Mouse (Mus musculus) liver, embryonic 11.5 days (tissue): ENCODE measurements around the gene Fgd2. TPM values are rescaled to one million over a fixed set of nuclear protein-coding genes. Genes with fewer than 3 reads are reported as not detected.

Source experiments
- ATAC-seq: fragments of 200-750 bp; cut with Nextera tagmentation; replicated peaks from 2 replicates; pipeline ENCODE4 v1.8.0; 2017; ENCODE audit warnings: moderate number of reproducible peaks, mild to moderate bottlenecking, moderate TSS enrichment, moderate library complexity; ENCODE audit not compliant: low FRiP score
- DNase-seq: peaks from one replicate; pipeline ENCODE4 v3.0.0-alpha.2; 2017; ENCODE audit warnings: low spot score
- H3K27ac ChIP-seq: fragments of 300-500 bp; sonication (generic); 2 replicates; pipeline ENCODE4 v1.5.1; 2014; ENCODE audit warnings: mild to moderate bottlenecking, low read depth, low read length, control low read depth
- H3K27me3 ChIP-seq: fragments of 300-500 bp; sonication (generic); replicated peaks from 2 replicates; pipeline ENCODE4 v1.6.1; 2014; ENCODE audit warnings: low read length, mixed read lengths; ENCODE audit not compliant: control insufficient read depth, insufficient read depth
- H3K36me3 ChIP-seq: fragments of 300-500 bp; sonication (generic); 2 replicates; pipeline ENCODE4 v1.6.1; 2014; ENCODE audit warnings: mild to moderate bottlenecking, low read length, moderate library complexity, mixed read lengths; ENCODE audit not compliant: control insufficient read depth, insufficient read depth
- H3K4me1 ChIP-seq: fragments of 300-500 bp; sonication (generic); replicated peaks from 2 replicates; pipeline ENCODE4 v1.6.1; 2014; ENCODE audit warnings: low read length, mixed read lengths; ENCODE audit not compliant: control insufficient read depth, insufficient read depth
- H3K4me2 ChIP-seq: fragments of 300-500 bp; sonication (generic); 2 replicates; pipeline ENCODE4 v1.6.1; 2014; ENCODE audit warnings: mild to moderate bottlenecking, control low read depth, moderate library complexity
- H3K4me3 ChIP-seq: fragments of 300-500 bp; sonication (generic); 2 replicates; pipeline ENCODE4 v1.5.1; 2014; ENCODE audit warnings: low read depth, low read length, control low read depth
- H3K9ac ChIP-seq: fragments of 300-500 bp; sonication (generic); 2 replicates; pipeline ENCODE4 v1.6.1; 2014; ENCODE audit warnings: low read depth, low read length, control low read depth
- H3K9me3 ChIP-seq: fragments of 300-500 bp; sonication (generic); 2 replicates; pipeline ENCODE4 v1.6.1; 2016; ENCODE audit warnings: low read length, inconsistent platforms, mixed read lengths; ENCODE audit not compliant: control insufficient read depth
- WGBS: fragments of 180-500 bp; shearing (Covaris S2); extraction: QIAGEN DNeasy Blood & Tissue Kit; methylation state at CpG from one replicate; pipeline ENCODE4 v1.1.7; 2014; 5-methylcytosine and 5-hydroxymethylcytosine counted together
- polyA plus RNA-seq: library from polyadenylated mRNA; unstranded; fragments of >200 nt; fragmentation: Nextera tagmentation; extraction: Ambion mirVana; gene quantifications from 2 replicates; pipeline ENCODE4 v1.2.1, GENCODE M21; 2014

Gene Fgd2
- polyA plus RNA-seq, 1 experiment from 2014 or later: 6.7 TPM

DNA sequence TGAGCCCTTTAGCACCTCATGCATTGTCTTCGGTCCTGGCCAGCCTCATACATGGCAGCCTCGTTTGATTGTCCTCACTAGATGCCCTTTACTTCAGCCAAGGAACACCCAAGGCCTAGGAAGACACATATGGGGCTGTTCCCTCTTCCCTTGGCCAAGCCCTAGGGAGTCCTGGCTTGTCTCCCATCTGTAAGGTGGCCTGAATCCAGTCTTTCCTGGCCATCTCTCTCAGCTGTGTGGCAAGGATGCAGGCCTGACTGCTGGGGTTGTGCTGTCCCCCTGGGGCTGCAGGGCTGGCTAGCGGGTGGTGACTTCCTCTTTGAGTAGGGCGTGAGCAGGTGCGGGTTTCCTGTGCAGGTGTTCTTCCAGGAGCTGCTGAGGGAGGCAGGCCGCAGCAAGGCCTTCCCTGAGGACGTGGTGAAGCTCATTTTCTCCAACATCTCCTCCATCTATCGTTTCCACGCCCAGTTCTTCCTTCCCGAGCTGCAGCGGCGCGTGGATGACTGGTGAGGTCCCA is 4.4 kb downstream of the Fgd2 start:
- Histone ChIP-seq H3K36me3 (no peaks in the 10 kb centered on the region), H3K9ac (no peak overlapping the region), H3K27me3 (peaks cover 2% of the 10 kb centered on the region), H3K4me2 (no peak overlapping the region), H3K9me3 (no peaks in the 10 kb centered on the region), H3K4me1 (peaks cover 13% of the 10 kb centered on the region; the same call in 1 of the 2 replicates), H3K4me3 (no peak overlapping the region), H3K27ac (no peak overlapping the region)
- no peak for ATAC-seq
- 82% methylated on average over 13 of the region's 13 CpGs for WGBS
- DNase-seq: no peak

DNA sequence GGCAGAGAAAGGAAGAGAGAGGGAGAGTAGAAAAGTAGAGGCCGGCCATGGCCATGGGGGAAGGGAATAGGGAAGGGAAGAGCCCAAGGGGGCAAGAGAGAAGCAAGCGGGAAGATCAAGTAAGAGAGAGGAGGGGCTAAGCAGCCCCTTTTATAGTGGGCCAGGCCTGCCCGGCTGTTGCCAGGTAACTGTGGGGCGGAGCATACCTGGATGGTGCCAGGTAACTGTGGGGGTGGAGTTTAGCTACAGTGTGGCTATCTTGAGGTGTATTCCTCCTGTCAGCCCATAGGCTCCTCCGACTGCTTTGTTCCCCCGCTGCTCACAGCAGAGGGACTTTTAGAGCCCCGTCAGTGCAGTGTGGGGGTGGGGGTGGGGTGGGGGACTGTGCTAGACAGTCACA is 8.0 kb downstream of the Fgd2 start:
- no peak overlapping the region for H3K4me3 ChIP-seq
- H3K36me3 ChIP-seq: no peaks in the 10 kb centered on the region
- no peak for DNase-seq
- peaks cover 2% of the 10 kb centered on the region for H3K27me3 ChIP-seq
- 35% methylated on average over 7 of the region's 7 CpGs for WGBS
- H3K9me3 ChIP-seq: no peaks in the 10 kb centered on the region
- H3K9ac ChIP-seq: no peak overlapping the region
- H3K27ac ChIP-seq: no peak overlapping the region
- no peak for ATAC-seq
- no peak overlapping the region for H3K4me2 ChIP-seq
- no peaks in the 10 kb centered on the region for H3K4me1 ChIP-seq

DNA sequence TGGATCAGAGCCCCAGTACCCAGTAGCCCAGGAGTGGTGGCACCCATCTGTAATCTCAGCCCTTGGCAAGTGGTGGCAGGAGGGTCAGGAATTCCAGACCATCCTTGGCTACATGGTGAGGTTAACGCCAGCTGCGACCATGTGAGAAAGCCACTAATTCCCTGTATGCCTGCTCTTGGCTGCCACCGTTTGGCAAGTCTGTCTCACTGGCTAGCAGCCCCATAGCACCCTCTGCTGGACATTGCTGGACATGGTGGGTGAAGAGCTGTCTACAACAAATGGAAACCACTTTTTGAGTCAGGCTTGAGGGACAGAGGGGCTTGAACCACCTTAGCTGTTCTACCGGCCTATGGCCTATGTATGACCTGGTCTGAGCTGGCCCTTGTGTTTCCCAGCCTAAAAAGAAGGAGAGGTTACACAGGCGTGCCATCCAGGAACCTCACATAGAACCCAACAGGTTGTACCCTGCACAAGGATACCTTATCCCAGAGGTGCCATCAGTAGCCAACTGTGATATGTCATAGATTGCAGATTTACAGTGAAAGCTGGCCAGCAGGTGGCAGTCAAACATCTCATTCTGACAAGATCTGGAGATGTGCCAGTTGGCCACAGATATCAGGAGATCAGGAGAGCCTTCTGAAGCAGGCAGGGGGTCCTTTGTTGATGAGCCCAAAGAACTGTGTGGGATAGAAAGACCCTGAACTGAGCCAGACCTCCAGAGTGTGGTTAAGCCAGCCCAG is 10.4 kb downstream of the Fgd2 start:
- Histone ChIP-seq H3K36me3 (no peaks in the 10 kb centered on the region), H3K4me2 (no peak overlapping the region), H3K4me1 (no peaks in the 10 kb centered on the region), H3K9me3 (no peaks in the 10 kb centered on the region), H3K9ac (no peak overlapping the region), H3K27ac (no peak overlapping the region), H3K27me3 (peaks cover 2% of the 10 kb centered on the region), H3K4me3 (no peak overlapping the region)
- 0 out of 2 replicates have a peak, but pooled peaks have one; percentile 44 for ATAC-seq
- 8% methylated on average over 5 of the region's 5 CpGs for WGBS
- peak; percentile 89 for DNase-seq

DNA sequence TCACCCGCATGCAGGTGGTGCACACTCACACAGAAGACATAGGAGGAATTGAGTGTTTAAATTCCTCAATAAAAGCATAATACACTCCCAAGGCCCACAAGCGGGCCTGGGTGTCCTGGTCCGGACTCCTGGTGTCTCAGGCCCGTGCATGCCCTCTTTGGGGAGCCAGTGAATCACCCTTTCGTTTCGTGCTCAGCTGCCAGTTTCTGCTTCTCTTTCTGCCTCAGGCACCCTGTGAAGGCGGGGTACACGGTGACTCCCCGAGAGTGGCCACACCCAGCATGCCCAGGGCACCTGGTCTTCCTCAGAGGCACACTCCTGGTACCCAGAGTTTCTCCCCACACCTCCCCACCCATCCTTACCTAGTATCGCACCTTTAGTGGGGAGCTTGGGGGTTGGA is 15.2 kb downstream of the Fgd2 start:
- Histone ChIP-seq H3K4me2 (no peak overlapping the region), H3K27ac (no peak overlapping the region), H3K9ac (no peak overlapping the region), H3K36me3 (no peaks in the 10 kb centered on the region), H3K27me3 (no peaks in the 10 kb centered on the region), H3K4me1 (no peaks in the 10 kb centered on the region), H3K4me3 (no peak overlapping the region), H3K9me3 (no peaks in the 10 kb centered on the region)
- DNase-seq (no peak), ATAC-seq (no peak)
- WGBS: 79% methylated on average over 10 of the region's 10 CpGs

DNA sequence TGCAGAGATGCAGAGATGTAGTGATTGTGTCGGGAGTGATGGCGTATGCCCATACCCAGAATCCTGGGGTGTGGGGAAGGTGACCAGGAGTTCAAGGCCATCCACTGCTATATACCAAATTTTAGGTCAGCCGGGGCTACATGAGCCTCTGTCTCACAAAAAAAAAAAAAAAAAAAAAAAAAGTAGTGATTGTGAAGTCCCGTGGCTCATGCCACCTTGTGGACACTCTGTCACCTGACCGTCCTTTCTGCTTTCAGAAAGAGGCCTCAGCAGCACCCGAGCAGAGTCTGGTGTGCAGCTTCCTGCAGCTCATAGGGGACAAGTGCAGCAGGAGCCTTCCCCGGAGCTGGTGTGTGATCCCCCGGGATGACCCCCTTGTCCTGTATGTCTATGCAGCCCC is 17.3 kb downstream of the Fgd2 start:
- H3K4me1 ChIP-seq: no peaks in the 10 kb centered on the region
- H3K36me3 ChIP-seq: no peaks in the 10 kb centered on the region
- 69% methylated on average over 8 of the region's 8 CpGs for WGBS
- no peak for ATAC-seq
- no peak overlapping the region for H3K4me3 ChIP-seq
- no peak overlapping the region for H3K9ac ChIP-seq
- H3K27ac ChIP-seq: no peak overlapping the region
- no peaks in the 10 kb centered on the region for H3K9me3 ChIP-seq
- H3K27me3 ChIP-seq: no peaks in the 10 kb centered on the region
- DNase-seq: no peak
- H3K4me2 ChIP-seq: no peak overlapping the region

DNA sequence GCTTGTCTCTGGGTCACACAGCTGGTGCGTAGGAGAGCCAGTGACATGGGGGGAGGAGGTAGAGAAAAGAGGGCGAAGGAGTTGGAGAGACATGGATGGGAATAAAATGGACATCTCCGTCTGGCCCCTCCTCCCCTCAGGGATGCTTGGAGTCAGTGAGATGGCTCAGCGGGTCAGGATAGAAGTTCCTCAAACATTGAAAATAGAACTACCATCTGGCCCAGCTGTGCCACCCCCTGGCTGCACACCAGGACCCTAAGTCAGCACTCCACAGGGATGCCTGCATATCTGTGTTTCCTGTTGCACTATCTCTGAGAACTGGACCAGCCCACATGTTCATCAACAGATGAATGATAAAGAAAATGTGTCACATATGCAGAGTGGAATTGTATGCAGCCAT is 19.5 kb downstream of the Fgd2 start:
- no peaks in the 10 kb centered on the region for H3K27me3 ChIP-seq
- WGBS: 72% methylated on average over 4 of the region's 4 CpGs

DNA sequence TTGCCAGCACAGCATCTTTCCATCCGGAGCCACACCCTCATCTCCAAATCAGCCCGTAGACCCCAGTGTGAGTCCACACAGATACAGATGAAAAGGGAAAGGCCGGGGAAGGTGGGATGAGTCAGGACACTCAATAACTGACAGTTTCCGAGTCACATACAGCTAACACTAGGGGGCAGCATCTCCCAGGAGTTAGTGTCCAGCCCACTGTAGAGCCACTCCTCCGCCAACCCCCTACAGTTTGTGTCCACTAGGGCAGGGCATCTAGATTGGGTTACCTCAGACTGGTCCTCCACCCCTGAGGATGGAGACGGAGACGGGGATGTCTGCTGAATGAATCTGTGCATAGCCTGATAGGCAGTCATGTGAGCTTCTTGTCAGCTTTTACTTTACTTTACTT is 20.8 kb downstream of the Fgd2 start:
- Histone ChIP-seq H3K4me1 (0 out of 2 replicates have a peak, but pooled peaks cover 2% of the 10 kb centered on the region), H3K9ac (no peak overlapping the region), H3K27ac (no peak overlapping the region), H3K36me3 (no peaks in the 10 kb centered on the region), H3K9me3 (no peaks in the 10 kb centered on the region), H3K27me3 (no peaks in the 10 kb centered on the region), H3K4me3 (no peak overlapping the region), H3K4me2 (no peak overlapping the region)
- 13% methylated on average over 7 of the region's 7 CpGs for WGBS
- peak; percentile 64 for DNase-seq
- ATAC-seq: peak; percentile 75

More for the DNA sequence above, 19.5 kb downstream of the Fgd2 start:
- ATAC-seq (no peak), DNase-seq (no peak)
- H3K9me3 ChIP-seq: no peaks in the 10 kb centered on the region
- H3K36me3 ChIP-seq: no peaks in the 10 kb centered on the region
- no peak overlapping the region for H3K9ac ChIP-seq
- no peak overlapping the region for H3K4me3 ChIP-seq
- no peak overlapping the region for H3K27ac ChIP-seq
- H3K4me1 ChIP-seq: 0 out of 2 replicates have a peak, but pooled peaks cover 2% of the 10 kb centered on the region
- H3K4me2 ChIP-seq: no peak overlapping the region

DNA sequence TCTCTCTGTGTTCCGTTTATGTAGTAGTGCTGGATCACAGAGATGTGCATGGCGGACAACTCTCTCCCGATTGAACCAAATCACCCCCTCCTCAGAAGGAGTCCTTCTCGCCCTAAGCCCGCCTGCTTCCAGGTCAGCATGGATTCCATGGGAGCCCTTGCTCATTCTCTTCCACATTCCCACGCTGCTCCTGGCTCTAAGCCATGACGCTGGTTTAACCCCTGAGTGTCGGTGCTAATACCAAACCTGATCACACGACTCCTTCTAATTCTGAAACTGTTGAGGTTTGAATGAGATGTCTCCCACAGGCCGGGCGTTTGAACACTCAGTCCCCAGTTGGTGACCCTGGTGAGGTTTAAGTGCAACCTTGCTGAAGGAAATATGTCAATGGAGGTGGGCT is 21.7 kb downstream of the Fgd2 start:
- H3K9ac ChIP-seq: no peak overlapping the region
- ATAC-seq (no peak), DNase-seq (no peak)
- no peak overlapping the region for H3K4me2 ChIP-seq
- H3K4me3 ChIP-seq: no peak overlapping the region
- WGBS: 75% methylated on average over 11 of the region's 11 CpGs
- no peak overlapping the region for H3K27ac ChIP-seq
- H3K4me1 ChIP-seq: 0 out of 2 replicates have a peak, but pooled peaks cover 2% of the 10 kb centered on the region
- no peaks in the 10 kb centered on the region for H3K36me3 ChIP-seq
- H3K27me3 ChIP-seq: no peaks in the 10 kb centered on the region
- no peaks in the 10 kb centered on the region for H3K9me3 ChIP-seq

DNA sequence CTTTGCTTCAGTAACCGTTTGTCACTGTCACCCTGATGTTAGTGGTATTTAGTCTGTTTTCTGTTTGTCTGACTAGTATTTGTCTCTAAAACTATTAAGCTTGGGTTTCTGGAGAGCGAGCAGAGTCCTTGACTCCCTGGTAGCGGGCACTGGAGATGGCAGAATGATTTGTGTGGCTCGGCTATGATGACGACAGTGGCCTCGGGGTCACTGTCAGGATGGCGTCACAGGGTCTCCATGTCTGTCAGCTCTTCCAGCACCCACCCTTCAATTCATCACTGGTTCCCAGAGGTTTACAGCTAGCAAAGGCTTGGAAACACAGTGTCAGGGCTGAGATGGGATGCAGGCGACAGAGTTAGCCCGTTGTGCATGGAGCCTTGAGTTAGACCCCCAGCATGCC is 23.2 kb downstream of the Fgd2 start:
- Histone ChIP-seq H3K36me3 (no peaks in the 10 kb centered on the region), H3K9me3 (no peaks in the 10 kb centered on the region), H3K27ac (no peak overlapping the region), H3K4me2 (no peak overlapping the region), H3K4me3 (no peak overlapping the region), H3K27me3 (no peaks in the 10 kb centered on the region), H3K9ac (no peak overlapping the region), H3K4me1 (0 out of 2 replicates have a peak, but pooled peaks cover 2% of the 10 kb centered on the region)
- 71% methylated on average over 9 of the region's 9 CpGs for WGBS
- ATAC-seq: no peak
- DNase-seq: no peak
